Mouse (Mus musculus): ENCODE data around the gene Map1b. TPM values are rescaled to one million over a fixed set of nuclear protein-coding genes. Genes with fewer than 3 reads are reported as not detected.
A peak's percentile ranks its signal among the peaks of the same experiment; 100 is the strongest.

Map1b gene
- total RNA-seq, 2 experiments from 2014 or later, result 679 to 694 TPM

DNA sequence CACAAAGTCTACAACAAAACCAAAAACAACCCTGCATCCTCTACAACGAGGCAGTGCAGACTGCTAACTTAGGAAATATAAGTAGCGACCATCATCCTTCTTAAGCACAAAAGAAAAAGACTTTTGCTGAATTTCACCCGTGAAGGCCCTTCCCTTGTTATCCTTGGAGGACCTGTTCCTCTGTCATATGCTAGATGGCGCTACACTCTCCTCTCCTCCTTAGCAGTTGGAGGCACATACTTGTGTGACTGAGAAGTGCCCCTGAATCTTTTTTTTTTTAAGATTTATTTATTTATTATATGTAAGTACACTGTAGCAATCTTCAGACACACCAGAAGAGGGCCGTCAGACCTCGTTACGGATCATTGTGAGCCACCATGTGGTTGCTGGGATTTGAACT, 20.2 kb downstream of the Map1b start:
- intact Hi-C loops (cut with DNase I), result no loop called here
- no peak for DNase-seq (ENCODE audit: low spot score in 2 of 2)

DNA sequence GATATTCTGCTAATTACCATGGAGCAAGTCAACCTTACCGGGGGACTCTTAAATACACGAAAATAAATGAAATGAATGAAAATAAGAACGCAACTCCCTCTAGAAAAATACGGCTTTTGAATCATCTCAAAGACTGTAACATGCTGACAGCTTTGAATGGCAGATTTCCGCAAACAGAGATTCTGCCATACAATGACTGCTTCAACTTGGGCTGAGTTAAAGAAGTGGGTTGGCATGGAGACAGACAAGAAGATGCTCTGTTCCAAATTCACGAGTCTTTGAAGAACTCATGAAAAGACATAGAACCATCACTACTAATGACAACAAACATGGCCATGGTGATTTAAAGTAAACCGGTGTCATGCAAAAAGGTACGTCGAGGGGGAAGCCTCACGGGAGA, 21.9 kb downstream of the Map1b start:
- DNase-seq (ENCODE audit: low spot score in 2 of 2), result no peak
- intact Hi-C loops (cut with DNase I), result no loop called here

DNA sequence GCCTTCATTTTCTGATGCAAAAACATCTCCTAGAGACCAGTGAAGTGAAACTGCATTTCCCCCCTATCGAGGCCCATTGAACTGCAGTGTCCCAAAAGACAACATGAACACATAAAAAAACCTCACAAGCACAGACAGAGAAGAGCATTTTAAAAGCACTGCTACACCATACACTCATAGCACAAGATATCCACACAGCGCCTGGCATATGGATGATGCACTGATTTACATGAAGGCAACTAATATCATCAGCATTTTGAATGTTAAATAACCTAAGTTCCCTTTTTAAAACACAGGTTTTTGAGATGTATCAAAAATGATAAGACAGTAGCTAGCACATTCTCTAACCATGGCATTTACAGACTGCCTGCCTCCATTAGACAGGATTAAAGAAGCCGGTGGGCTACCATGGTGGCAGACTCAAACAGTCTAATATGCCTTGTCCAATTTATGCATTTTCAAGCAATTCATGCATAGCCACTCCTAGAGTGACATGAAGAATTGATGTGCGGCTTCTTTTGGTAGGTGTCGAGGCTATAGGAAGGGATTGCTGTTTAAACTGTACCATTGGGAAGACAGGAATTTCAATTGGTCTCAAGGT, 22.9 kb downstream of the Map1b start:
- intact Hi-C loops (cut with DNase I), result no loop called here
- no peak for DNase-seq (ENCODE audit: low spot score in 2 of 2)

DNA sequence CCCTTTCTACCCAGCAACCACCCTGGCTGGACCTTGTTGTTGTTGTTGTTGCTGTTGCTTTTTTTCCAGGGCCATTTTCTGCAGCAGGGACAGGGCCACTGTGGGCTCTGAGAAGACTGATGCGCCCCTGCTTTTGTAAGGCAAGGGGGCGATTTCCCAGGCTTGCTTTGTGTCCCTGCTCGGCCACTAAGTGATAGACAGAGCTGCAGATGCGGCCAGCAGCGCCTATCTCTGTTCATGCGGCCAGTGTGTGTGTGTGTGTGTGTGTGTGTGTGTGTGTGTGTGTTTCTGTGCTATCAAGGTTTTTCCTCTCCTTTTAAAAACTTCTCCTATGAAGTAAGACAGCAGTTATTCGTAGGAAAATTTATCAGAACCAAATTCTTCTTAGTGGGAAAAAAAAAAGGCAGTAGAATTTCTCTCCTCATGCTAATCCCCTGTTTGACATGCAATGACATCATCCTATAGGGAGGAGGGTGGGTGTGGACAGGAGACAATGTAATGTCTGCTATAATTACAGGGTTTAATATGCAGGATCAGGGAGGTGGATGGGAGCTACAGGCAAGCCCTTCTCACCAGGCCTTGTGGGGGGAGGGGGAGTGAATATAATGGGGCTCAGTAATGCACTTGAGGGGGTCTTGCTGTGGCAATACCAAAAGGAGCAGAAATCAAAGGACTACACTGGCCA, 23.6 kb downstream of the Map1b start:
- DNase-seq (ENCODE audit: low spot score in 2 of 2), result no peak
- intact Hi-C loops (cut with DNase I), result no loop called here

DNA sequence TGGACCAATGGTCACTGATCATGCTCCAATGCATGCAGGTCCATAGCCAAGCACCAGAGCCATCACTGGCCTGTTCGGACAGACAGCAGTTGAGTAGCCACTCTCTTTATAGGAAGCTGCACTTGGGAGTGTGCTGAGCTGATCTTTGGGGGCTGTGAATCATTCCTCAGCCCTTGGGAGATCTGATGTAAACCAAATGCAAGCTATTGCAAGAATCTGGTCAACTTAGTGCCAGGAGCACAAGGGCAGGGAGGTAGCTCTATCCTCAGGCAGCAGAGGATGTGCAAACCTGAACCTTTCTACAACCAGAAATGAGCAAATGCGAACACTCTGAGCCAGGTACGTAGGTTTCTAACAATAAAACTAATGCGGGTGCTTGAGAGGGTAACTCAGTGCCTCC, 26.3 kb downstream of the Map1b start:
- DNase-seq (ENCODE audit: low spot score in 2 of 2), result no peak
- intact Hi-C loops (cut with DNase I), result no loop called here

DNA sequence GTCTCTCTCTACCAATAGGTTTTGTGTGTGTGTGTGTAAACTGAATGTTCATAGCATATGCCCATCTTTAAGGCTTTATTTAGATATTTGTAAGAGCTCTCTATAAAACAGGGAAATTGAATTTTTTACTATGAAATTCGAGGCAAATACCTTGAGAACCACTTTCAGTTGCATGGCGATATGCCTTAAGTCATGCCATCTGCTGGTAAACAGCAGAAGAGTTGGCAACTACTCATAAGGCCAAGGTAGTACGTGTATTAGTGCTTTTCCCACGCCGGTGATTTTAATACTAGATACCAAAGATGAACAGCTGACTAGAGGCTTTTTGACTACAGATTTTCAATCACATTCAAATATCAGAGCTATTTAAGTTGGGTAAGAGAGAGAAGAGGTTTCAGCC, 27.2 kb downstream of the Map1b start:
- no peak for DNase-seq (ENCODE audit: low spot score in 2 of 2)
- intact Hi-C loops (cut with DNase I), result no loop called here

DNA sequence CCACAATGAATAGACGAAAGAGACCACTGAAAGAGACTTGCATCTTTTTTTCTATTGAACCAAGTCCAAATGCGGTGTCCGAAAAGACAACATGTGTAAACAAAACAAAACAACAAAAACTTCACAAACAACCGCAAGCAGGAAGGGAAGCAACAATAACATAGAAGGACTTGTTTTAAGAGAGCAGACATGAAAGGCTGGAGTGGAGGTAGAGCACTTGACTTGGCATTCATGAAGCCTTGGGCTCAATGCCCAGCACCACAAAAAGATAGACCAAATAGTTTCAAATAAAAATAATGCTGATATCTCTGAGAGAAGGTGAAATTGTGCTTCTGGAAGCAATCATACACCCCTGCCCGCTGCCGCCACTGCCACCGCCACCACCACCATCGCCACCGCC, 30.5 kb downstream of the Map1b start:
- intact Hi-C loops (cut with DNase I), result no loop called here
- no peak for DNase-seq (ENCODE audit: low spot score in 2 of 2)

DNA sequence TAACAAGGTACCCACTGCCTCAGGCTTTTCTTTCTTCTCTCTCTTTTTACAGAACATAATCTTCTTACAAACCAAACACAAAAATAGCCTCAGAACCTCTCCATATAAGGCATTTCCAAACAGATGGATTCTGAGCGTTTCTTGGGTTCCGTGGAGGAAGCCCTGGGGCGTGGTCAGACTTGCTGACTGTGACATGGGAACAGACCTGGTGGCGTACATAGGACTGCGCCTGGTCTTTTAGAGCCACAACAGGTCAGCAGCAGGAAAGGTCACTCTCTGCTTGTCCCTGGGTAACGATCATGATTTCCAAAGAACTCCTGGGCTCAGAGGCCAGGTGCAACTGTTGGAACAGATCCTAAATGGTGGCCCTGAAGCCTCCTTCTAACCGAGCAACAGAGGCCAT, 31.0 kb downstream of the Map1b start:
- DNase-seq (ENCODE audit: low spot score in 2 of 2), result peak; percentile 52 to 64
- intact Hi-C loops (cut with DNase I), result no loop called here

DNA sequence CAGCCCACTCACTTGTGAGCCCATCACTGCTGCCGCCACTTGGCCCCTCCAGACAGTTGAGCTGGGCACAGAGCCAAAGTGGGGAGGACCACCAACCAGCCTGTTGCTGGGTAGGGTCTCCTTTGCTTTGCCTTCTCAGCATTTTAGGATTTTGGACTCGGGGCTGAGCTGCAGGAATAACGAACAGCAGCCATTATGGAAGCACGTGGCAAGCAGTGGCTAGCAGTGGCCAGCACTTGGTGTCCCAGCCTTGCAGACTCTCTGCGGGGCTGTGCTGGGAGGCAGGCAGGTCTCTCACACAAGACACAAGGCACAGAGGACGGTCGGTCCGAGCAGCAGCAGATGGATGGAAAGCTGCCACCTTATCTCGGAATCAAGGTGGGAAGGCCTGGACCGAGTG, 31.4 kb downstream of the Map1b start:
- DNase-seq (ENCODE audit: low spot score in 2 of 2), result no peak
- intact Hi-C loops (cut with DNase I), result no loop called here

DNA sequence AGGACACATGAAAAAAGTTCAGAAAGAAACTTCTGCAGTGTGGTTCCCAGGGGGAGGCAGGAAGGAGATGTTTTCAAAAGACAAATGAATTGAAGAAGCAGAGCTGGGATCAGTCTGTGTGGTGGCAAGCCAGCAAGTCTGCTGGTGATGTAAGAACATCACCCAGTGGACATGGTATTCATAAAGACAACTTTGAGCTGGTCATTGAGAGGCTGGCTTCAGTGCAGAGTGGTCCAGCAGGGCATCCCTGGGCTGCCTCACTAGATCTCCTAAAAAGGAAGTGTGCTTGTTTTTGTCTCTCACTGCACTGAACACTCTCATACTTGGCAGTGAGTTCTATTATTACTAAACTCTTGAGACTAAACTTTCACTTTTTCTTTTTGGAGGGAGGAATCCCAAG, 32.9 kb downstream of the Map1b start:
- intact Hi-C loops (cut with DNase I), result no loop called here

DNA sequence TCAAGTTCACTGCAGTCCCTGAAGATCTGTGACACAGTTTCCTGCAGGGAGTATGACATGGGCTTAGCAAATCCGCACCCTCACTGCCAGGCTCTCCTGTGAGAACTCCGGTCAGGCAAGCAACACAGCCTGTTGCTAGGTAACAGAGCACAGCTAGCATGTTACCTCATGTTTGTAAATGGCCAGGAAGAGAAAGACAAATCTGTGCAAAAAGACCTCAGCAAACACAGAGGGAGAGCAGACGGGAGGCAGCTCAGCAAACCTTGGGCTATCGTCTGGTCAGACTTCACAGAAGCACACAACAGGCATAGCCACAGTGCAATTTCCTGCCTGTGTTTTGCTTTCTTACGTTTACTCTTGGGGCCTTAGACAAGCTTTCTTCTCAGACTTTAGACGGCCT, 40.9 kb downstream of the Map1b start:
- intact Hi-C loops (cut with DNase I), result no loop called here
- peak in 1 of 2 experiments; percentile 36 for DNase-seq (ENCODE audit: low spot score in 2 of 2)

More for the DNA sequence above, 32.9 kb downstream of the Map1b start:
- DNase-seq (ENCODE audit: low spot score in 2 of 2), result no peak

DNA sequence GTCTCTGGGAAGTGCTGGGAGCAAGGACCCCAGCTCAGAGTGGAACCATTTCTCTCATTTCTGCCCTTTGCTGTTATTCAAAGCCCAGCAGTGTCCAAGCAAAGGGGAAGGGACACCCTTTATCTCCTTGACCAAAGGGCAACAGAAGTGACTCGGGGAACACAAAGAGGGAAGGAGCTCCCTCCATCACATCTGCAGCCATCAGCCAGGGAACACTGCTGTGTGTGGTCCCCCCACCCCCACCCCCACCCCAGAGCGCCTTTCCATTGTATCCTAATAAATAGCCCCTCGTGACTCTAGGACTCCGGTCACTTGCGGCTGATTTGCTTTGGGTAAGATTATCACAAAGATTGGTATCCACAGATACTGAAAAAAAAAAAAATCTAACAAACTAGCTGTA, 41.3 kb downstream of the Map1b start:
- no peak for DNase-seq (ENCODE audit: low spot score in 2 of 2)

DNA sequence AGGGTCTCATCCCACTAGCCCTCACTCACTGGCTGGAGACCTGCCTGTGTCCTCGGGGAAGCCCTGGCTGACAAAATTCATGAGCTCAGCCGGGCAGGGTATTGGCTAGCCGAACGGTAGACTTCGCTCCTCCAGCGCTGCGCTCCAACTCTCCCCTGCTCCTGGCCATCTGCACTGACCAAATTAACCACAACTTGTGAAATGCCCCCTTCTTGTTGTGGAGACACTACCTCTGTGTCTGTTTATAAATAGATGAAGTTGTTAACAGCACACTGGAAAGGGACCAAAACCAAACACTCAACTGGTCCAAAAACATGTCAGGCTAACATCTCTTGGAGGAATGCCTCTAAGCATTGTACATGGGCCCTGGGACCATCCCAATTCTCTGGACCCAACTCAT, 42.2 kb downstream of the Map1b start:
- intact Hi-C loops (cut with DNase I), result no loop called here
- peak in 1 of 2 experiments; percentile 47 for DNase-seq (ENCODE audit: low spot score in 2 of 2)

More for the DNA sequence above, 41.3 kb downstream of the Map1b start:
- intact Hi-C loops (cut with DNase I), result no loop called here

DNA sequence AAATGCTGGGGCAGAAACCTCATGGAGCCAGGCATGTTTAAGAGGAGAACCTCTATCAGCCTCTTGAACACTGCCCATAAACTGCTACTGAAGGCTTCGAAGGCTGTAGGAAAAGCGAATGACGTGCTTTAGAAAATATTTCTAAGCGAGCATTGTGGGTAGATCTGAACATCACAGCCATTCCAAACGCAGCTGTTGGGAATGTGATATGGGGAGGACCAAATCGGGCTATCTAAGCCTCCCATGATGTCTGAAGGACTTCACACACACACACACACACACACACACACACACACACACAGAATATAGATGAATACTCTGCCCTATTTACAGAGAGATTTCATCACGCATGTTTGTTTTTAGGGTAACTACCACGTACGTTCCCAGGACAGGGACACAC, 44.3 kb downstream of the Map1b start:
- intact Hi-C loops (cut with DNase I), result no loop called here
- DNase-seq (ENCODE audit: low spot score in 2 of 2), result no peak

DNA sequence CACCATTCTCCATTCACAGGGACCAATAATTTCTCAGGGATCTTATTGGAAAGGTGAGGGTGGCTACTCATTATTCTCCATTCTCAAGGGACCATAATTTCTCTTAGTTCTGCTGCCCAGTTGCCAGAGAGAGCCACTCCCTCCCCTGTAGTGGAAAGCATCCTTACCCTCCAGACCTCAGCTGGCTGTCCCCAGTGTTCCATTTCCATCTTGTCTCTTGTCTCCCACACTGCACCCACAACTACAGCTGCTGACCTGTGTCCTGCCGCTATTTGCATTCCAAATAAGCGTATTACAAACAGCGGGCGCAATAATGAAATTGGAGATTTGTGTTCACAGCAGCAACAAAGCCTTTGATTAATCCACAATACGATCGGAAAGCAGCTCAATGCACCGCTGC, 46.3 kb downstream of the Map1b start:
- DNase-seq (ENCODE audit: low spot score in 2 of 2), result no peak
- intact Hi-C loops (cut with DNase I), result no loop called here

DNA sequence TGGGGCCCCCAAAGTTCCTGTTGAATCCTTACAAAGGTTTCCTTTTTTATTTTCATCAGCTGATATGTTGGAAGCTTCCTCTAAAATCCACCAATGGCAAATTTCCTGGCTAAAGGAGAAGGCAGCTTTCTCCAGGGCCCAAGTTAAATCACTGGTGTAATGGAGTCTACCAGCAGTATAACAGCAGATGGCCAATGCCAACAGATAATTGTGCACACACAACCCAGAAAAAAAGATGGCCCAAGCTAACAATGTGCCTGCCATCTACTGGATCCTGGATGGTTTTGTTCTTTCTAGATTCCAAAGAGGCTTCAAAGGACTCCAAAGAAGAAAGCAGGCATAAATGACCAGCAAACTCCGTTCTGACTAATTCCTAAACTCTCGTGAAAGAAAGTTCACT, 48.1 kb downstream of the Map1b start:
- intact Hi-C loops (cut with DNase I), result no loop called here
- no peak for DNase-seq (ENCODE audit: low spot score in 2 of 2)

DNA sequence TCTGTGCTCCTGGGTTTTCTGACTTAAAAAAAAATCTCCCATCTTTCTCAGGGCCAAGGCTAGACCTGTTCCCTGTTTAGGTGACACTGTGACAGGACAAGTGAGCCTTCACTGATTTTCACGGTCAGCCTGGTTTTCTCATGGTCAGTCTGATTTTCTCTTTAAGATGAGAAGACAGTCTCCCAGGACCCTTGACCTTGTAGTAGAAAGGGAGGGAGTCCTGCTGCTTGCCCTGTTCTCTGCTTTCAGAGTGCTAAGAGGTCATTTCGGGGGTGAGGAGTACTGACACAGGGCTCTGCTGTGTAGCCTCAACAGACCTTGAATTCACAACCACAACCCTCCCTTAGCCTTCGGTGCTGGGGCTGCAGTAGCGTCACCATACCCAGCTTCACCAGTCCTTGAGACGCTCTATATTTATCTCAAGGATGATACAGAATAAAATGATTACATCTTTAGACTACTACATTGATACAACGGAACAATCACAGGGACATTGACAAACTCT, 49.5 kb downstream of the Map1b start:
- DNase-seq (ENCODE audit: low spot score in 2 of 2), result no peak
- intact Hi-C loops (cut with DNase I), result no loop called here

DNA sequence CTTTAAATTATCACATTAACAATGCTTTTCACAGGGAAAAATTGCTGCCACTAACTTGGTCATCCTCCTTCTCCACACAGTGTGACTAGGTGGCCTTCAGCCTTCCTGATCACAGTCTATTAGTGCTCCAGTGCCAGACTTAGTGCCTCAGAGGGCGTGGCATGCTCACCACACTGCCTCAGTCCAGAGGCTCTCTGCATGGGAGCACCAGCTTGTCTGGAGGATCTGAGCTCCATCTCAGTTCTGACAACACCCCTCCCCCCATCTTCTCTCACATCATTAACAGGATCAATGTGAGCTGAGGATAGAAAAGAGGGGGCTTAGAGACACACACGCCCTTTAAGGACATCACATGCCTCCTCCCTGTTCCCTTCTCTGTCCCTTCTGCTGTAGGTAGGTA, 50.3 kb downstream of the Map1b start:
- no peak for DNase-seq (ENCODE audit: low spot score in 2 of 2)
- intact Hi-C loops (cut with DNase I), result no loop called here

DNA sequence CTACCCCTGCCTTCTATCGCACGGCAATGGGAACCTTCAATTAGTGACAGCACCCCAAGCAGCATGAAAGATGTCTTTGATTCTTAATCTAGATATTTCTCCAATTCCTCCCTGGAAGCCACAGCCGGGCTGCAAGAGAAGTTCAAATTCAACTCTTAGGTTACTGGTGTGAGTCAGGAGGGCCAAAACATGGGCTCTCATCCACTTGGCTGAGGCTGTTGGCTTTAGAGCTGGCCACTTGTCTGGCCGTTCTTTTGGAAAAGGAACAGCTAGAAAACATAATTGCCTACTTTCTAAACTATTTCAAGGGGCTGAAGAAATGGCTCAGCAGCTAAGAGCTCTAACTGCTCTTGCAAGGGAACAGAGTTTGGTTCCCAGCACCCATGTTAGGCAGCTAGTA, 51.8 kb downstream of the Map1b start:
- no peak for DNase-seq (ENCODE audit: low spot score in 2 of 2)
- intact Hi-C loops (cut with DNase I), result no loop called here

DNA sequence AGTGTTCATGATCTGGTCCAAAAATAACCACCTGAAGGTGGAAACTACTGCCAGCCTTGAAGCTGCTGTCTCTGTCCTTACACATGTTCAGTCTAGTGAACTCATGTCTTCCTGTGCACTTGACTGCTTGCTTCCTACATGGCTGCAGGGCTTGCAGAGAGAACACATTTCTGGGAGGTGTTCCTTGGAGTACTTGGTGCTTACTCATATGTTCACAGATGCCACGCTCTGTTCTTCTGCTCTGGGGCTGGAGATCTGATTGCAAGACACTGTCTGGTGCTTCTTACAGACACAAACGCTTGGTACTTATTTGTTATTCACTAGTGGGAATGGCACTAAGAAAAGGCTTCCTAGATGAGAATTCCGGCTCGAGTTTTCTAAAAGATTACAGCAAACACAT, 54.5 kb downstream of the Map1b start:
- no peak for DNase-seq (ENCODE audit: low spot score in 2 of 2)
- intact Hi-C loops (cut with DNase I), result no loop called here

DNA sequence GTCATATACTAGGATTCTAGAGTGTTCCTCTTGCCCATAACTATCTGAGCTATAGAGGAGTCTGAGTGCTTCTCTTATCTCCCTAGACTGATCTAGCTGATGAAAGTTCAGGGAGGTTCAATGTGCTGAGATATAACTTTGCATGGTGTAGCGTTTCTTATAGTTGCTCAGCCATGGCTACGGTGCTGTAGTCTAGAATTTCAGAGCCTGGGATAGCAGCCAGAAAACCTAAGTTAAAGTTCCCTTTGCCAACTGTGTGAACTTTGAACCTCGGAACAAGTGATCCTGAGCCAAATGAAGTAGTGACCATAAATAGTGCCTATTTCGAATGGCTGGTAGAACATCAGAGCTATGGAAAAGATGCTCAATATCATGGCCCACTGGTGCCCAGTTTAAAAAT, 56.7 kb downstream of the Map1b start:
- no peak for DNase-seq (ENCODE audit: low spot score in 2 of 2)
- intact Hi-C loops (cut with DNase I), result no loop called here

Data from left cerebral cortex, postnatal 14 days (tissue).